Mouse (Mus musculus): ENCODE data around the gene Arfrp1. TPM values are rescaled to one million over a fixed set of nuclear protein-coding genes. Genes with fewer than 3 reads are reported as not detected.

Arfrp1 gene
- 10 to 100 TPM; 42.4 to 63.8 (median 57.7) TPM for total RNA-seq (2022)

DNA sequence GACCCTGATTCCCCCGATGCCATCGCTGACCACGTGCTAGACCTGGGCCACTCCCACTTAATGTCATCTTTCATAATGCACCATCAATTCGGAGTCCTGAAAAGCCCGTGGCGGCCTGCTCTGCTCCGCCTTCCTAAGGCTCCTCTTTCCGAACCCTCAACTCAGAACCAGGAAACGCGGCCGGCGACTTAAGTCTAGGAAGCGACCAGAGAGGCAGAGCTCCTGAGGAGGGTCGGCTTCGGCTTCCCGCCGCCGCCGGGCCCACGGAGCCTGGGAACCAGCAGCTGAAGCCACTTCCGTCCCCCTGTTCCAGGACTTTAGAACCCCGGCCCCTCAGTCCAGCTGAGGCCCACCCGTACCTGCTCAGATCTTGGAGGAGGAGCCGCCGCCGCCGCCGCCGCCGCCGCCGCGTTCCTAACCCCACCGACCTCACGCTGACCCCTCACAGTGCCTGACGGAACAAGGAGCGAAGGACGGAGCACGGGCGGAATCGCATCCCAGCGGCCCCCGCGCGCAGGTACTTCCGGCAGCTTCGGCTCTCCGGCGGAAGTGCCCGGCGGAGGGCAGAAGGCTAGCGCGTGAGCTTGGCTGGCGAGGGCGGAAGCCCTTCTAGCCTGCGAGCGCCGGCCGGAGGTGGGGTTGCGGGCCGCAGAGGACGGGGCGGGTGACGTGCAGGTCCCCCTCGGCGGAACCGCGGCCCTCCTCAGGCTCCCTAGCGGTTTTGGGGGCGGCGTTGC lies at the start of gene Arfrp1, which contains the start of gene Zgpat:
Gene Arfrp1, minus strand, starts transcription at position 545 of the 737 bp plus-strand sequence.
Gene Zgpat, plus strand, starts transcription at position 69 of the 737 bp plus-strand sequence.
- DNase-seq = peak; percentile 82

DNA sequence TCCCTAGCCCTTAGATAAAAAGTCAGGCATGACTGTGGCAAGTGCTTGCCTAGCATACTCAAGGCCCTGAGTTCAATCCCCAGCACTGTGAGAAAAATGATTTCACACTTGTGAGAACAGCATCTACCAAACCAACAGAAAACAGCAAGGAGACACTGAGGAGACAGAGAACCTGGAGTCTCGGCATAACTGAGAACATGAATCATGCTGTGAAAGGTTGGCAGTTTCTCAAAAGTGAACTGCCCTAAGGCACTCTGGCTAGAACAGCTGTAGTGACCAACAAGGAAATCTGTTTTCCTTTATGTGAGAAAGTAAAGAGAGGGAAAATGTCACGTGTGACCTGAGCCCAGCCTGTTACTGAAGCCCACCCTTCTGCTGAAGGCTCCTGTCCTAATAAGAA lies 47.9 kb upstream of the Arfrp1 start:
- no peak for DNase-seq

DNA sequence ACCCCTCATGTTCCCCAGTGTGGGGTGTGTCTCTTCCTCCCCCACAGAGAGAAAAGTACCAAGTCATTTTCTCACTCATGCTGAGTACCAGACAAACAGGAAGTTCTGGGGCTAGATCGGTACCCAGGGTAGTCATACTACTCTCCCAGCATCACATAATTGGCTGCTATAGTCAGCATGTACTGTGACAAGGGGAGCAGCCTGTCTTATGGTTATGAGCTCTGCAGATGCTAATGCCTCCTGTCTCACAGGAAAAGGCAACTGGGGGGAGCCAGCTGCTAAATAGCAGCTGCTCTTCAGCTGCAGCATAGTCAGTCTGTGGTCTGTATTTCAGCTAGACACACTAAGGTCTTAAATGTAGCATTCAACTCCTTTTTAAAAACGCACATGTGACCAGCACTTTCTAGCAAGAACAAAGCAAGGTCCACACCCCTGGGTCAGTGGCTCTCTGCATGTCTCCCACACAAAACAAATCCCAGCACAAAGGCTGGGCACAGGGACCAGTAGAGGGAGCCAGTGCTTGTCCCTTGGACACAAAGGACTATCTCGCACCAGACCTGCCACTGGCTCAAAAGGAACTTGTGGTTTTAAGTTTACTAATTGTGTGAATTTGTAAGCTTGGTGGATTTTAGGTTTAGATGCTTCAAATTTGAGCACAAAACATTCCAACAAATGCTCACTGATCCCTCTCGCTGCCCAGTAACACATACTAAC lies 45.7 kb upstream of the Arfrp1 start:
- peak; percentile 51 for DNase-seq

DNA sequence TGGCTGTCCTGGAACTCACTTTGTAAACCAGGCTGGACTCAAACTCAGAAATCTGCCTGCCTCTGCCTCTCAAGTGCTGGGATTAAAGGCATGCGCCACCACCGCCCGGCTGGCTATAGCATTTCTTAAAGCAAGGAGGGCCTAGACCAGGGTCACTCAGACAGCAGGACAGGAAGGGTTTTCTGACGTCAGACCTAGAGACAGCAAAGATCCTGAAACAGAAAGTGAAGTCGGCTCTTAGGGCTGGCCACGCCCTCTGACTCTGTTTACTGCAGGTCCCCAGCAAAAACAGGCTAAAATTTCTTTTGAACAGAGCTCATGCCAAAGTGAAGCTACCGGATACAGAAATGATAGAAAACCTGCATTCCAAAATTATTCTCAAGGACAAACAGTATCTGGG lies 44.4 kb upstream of the Arfrp1 start:
- no peak for DNase-seq

DNA sequence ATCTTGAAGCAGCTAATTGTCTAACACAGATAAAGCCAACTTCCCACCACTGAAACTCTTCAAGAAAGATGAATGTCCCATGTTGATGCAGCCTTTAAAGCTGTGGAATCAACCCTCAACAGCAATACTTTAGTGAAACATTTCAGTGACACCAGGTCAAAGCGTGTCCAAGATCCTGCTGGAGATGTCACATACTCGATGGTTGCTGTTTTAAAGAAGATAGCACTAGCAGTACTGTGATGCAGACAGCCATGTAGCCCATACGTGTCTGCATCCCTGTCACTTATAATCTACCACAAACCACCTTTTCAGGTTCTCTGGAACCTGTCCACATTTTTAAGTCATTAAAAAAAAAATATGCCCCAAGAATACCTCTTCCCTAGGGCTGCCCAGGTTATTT lies 38.5 kb upstream of the Arfrp1 start:
- no peak for DNase-seq

DNA sequence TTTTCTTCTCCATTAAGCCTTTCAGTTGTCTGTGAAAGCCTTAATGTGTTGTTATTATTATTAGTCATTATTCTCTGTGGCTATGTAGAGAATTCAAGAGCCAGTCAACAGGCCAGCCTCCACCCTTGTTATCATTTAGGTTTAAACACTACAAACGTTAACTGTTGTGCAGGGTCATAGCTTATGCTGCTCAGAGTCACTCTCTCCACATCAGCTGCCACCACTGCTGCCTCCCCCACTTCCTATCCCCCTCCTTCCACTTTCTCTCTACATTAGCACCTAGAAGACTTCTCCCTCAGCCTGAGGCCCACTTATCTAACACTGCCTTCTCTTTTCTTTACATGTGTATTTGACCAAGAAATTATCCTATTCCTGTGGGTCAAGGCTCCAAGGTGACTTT lies 36.3 kb upstream of the Arfrp1 start:
- no peak for DNase-seq

DNA sequence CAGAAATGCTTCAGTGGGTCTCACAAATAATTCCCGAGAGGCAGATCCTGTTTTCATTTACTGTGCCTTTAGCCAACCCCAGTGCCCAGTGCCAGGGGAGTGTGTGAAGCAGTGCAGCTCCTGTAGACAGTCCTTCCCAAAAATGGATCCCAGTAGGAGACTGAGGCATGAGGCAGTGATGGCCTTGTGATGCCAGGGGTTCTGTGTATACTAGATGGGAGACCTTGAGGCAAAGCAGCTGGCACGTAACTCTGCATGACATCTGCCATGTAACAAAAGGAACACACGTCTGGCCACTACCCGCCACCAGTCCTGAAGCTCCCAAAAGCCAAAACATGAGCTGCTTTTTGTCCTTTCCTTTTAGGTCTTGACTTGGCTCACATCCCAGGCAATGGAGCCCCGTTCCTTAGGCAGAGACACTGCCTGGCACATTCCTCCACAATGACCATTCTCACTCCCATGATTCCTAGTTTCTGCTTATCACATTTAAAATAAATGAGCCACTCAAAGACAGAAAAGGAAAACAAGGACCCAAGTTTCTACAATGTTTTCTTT lies 32.1 kb upstream of the Arfrp1 start:
- no peak for DNase-seq

DNA sequence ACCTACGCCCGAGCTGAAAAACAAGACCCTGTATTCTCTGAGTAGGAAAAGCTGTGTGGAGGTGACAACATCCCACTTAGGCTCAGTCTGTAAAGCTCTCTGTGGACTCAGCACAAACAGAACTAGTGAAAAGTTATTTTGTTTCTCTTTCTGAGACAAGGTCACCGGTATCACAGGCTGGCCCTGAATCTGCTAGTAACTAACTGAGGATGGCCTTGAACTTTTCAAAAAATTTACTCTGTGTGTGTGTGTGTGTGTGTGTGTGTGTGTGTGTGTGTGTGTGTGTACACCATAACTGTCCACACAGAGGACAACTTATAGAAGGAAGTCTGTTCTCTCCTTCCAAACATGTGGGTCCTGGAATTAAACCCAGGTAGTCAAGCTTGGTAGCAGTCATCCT lies 28.9 kb upstream of the Arfrp1 start:
- DNase-seq = no peak

DNA sequence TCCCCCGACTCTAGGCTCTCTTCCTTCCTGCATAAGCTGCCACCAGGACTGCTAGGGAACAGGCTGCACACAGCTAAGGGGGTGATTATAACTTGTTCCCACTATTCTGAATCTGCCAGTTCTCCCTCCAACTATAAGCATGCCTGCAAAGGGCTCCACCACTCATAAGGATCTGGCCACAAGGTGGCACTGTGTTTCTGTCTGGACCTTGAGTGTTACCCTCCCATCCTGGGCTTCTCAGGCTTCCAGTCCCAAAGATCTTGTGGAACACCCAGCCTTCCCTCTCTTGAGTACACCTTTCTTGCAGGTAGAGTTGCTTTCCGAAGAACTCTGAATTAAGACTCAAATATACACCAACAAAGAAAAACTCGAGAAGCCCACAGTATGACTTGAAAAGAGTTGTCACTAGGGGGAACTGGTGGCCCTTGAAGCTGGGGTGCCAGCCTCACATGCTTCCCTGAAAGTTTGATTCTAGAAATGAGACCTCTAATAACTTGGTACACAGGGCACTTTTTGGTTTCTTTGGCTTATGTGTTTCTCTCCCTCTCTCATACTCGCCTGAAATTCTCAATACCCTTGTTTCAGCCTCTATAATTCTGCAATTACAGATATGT lies 27.5 kb upstream of the Arfrp1 start:
- peak; percentile 80 for DNase-seq

DNA sequence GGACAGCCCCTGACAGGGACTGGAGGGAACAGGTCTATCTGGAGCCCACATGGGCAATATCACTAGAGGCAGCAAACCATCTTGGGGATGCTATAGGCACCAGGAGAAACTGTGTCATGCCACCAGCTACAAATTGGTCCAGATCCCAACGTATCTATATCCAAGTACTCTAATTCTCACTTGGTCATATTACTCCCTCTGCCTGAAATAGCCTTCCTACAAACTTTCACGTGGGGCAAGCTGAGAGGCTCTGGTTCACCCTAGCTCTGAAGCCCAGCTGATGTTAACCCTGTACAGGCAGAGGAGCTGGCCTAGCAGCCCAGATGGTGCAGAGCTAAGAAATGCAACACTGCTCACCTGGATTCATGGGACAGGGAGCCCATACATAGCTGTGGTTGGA lies 26.3 kb upstream of the Arfrp1 start:
- DNase-seq = no peak

DNA sequence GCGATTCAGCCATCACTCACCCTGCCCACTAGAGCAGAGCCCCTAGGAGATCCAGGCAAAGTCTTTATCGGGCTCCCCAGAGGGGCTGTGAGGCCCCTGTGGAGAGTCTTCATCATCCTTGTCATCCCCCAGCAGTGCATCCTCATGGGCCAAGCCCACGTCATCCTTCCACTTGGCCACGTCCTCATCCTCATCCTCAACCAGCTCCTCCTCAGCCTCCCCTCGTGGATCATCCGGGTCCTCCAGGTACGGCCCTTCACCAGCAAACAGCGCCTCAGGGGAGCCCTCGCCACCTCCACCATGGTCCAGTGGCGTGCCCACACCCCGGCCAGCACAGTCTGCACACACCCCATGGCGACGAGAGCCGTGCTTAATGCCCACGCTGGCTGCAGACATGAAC lies 25.8 kb upstream of the Arfrp1 start:
- DNase-seq = no peak

DNA sequence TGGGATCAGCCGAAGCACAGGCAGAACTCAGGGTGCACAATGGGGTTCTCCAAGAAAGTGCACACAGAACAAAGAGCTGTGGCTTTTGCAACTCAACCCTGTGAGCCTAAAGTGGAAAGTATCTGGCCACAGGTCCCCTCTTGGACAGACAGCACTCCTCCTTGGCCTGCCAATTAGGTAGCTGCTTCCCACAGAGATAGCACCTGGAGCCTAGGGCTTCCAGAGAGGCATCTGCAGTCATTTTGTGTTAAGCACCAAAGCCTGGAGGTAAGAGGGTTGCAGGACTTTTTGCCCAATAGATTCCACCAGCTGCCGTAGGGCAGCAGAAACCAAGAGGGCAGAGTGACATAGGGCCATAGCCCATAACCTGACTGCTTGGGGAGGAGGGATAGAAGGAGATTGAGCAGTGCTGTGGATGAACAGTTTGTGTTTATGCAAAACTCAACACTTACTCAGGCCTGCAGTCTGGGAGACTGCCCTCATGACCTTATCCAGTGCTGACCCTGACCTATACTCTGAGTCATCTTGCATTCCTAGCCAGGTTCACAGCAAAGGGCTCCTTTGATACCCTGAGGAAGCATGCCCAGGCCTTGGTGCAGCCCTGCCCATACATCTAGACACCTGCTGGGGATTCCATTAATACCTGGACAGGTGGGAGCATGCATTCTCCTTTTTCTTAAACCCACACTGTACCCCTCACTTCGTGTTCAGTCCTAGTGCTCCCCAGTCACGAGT lies 25.1 kb upstream of the Arfrp1 start:
- DNase-seq = peak; percentile 53

DNA sequence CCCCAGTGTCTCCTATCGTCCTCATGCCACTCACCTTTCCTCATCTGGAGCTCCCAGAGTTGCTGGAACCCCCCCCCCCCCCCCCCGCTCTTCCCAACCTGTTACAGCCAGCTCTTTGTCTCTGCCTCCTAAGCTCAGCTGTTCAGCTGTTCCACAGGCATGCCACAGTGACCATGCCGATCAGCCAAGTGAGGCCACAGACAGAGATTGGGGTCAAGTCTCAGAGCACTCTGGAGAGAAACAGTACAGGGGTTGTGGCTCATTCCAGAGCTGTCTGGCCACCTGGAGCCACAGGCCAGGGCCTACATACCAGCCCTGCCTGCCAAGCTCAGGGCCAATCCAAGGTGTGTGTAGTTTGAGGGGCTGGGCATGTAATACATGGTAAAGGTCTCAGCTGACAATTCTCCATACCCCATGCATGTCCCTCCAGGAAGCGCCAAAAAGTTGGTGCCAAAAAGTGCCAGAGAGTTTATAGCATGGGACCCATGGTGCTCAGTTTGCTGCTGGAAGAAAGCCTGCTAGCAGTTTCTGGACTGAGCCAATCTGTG lies 21.5 kb upstream of the Arfrp1 start:
- DNase-seq = no peak

DNA sequence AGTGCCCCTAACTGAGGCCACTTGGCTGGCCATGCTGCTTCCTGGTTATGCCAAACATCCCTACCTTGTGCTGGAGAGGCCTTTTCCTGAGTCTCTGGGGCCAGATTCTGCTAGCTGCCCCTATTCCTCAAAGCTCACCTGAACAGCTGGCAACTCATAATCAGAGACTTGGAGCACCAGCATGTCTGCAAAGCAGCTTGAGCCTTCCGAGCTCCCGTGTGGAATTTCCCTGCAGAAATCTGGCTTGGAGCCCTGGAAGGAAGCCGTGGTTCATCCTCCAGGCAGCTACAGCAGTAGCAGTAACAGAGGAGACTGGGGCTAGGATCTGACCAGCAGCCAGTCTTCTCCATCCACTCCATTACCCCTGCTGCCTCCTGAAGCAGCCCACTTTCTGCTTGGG lies 20.7 kb upstream of the Arfrp1 start:
- no peak for DNase-seq

DNA sequence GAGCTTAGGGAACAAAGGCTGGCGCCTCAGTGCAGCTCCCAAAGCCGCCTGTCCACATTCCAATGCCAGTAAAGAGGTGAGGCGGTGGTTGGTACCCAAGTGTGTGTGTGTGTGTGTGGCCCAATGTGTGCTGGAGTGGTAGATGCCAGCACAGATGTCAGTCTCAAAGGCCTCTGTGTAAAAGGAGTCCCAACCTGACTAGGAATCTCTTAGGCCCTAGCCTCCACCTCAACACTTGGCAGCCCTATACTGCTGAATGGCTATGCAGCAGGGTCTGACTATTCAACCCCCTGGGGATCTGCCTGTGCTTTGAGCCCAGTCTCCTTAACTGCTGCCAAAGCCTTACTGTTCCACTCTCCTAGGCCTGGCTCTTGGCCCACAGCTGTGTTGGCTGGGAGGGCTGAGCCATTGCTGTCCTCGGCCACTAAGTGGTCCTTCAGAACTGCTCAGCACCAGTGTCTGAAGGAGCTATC lies 19.8 kb upstream of the Arfrp1 start:
- no peak for DNase-seq

DNA sequence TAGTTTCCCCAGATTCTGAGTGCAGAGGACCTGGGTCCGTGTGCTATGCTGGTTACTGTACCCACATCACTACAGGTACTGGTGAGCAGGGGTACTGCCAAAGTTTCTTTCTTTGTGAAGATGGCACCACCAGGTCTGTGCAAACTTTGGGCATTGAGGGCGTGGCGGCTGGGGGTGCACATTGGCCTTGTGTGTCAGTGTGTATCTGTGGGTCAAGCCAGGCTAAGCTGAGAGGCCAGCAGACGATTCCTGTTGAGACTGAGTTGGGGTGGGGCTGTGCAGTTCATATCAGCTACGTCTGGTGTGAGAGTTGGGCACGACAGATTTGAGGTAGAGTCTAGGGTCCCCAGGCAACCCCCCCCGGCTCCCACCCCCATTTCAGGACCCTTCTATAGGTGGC lies 19.3 kb upstream of the Arfrp1 start:
- no peak for DNase-seq

DNA sequence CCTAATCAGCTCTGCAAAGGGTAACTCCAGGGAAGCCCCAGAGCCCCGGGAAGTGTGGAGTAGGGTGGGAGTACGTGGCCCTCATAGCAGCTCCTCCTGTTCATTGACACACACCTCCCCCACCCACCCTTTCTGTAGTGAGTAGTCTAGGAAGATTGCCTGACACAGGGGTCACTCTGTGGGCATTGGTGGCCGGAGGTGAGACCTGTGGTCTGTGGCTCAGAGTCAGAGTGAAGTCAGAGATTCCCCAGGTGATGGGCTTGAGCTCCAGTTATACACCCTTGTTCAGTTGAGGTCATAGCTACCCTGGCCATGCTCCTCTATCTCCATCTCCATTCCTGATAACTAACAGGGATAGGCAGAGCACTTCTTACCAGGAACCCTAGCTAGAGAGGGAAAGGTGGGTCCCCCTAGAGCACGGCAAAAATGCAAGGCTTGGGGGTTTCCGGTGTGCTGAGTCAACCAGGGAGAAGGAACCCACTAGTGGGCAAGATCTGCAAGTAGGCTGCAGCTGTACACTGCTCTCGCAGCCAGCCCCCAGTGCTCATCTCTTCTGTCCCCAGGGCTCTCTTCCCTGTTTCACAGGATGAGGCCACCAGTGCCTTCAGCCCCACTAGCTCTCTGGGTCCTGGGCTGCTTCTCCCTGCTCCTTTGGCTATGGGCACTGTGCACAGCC lies 16.6 kb upstream of the Arfrp1 start:
- DNase-seq = no peak

DNA sequence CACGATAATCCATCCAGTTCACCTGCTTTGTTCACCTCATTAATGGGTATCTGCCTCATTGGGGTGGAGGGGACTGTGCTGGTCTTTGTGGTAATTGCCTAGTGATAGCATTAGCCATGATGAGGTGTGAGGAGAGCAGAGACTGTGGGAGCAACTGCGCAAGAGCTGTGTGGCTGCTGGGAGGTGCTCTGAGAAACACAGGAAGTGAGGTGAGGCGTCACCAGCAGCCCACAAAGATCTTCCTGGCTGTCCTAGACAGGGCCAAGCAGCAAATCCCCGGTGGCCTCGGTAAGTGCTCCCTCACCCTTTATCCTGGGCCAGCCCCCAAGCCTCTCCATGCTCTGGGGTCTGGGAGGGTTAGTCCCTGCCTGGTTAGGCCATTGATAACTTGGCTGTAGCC lies 15.9 kb upstream of the Arfrp1 start:
- DNase-seq = no peak

DNA sequence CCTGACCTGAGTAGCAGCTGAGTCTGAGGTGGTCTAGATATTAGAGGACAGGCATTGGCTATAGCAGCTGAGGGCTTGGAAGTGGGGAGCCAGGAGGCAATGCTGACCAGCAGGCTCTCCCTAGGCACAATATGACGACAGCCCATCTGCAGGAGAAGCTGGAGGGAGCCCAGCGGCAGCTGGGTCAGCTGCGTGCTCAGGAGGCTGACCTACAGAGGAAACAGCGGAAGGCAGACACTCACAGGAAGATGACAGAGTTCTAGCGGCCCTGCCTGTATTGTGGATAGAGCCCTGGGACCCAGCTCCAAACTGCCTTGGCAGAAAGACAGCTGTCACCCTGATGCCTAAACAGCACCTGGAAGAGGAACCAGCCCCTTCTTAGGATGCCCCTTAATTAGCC lies 15.0 kb upstream of the Arfrp1 start:
- DNase-seq = no peak

DNA sequence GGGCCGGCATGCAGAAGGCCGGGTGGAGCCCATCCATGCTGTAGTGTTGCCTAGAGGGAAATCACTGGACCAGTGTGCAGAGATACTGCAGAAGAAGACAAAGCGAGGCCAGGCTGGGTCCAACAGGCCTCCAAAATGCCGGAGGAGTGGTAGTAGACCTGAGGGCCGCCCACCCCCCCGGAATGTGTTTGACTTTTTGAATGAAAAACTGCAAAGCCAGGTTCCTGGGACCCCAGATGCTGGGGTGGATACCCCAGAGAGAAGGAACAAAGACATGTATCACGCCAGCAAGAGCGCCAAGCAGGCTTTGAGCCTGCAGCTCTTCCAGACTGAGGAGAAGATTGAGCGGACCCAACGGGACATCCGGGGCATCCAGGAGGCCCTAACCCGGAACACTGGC lies 14.6 kb upstream of the Arfrp1 start, which contains the start of gene Lime1:
Gene Lime1, plus strand, starts transcription at position 301 of the 400 bp plus-strand sequence.
- DNase-seq = no peak

DNA sequence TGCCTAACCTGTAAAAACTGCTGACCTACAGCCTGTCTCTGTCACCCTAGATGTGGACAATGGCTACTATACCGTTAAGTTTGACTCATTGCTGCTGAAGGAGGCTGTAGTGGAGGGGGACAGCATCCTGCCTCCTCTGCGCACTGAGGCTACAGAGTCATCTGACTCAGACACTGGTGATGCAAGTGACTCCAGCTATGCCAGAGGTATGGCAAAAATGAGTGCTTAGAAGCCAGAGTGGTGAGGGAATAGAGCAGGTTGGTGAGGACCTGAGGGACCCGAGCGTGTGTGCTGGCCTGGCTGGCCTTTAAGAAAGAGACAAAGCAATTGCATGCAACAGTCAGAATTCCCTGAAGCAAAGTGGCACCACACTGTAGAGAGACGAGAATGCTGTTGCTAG lies 13.5 kb upstream of the Arfrp1 start:
- no peak for DNase-seq

DNA sequence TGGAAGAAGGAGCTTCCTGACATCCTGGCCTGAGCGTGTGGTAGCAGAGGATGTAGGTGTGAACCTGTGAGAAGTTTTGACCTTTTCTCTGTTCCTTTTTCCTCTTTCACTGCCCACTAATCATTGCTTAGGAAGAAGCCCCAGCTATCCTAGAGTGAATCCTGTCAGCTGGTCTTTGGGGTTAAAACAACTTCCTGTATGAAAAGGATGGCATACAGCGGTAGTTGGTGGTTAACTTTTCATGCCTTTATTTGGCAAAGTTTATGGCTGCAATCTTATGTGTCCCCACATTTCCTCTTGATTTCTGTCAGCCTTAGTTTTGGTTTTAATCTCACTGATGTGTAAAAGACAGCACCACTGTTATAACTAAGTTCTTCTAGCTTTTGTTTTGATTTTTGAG lies 12.0 kb upstream of the Arfrp1 start:
- DNase-seq = no peak

Measured in adrenal gland, adult 8-10 months (tissue).